Mouse (Mus musculus) megakaryocyte-erythroid progenitor cell, adult 5 weeks (primary cell): Measurements from ENCODE around the gene Stambp. TPM values are rescaled to one million over a fixed set of nuclear protein-coding genes. Genes with fewer than 3 reads are reported as not detected.

Source experiments
- polyA plus RNA-seq: library from polyadenylated mRNA; stranded (reverse); fragments of >175 nt; gene quantifications from 2 replicates; pipeline ENCODE4 v1.2.3, GENCODE M21; 2012

Gene Stambp
- polyA plus RNA-seq: 2.0 and 2.2 TPM in 2 replicates

DNA sequence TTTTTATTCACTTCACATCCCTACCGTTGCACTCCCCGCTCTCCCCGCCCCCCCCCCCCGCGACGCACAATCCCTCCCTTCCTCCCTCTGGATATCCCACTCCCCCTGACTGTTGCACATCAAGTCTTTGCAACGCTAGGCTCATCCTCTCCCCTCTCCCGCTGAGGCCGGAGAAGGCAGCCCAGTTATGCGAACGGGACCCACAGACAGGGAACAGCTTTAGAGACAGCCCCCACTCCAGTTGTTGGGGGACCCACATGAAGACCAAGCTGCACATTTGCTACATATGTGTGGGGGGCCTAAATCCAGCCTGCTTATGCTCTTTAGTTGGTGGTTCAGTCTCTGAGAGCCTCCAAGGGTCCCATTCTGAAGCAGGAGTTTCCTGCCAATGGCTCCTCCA is at the start of gene Stambp:
Gene Stambp (minus strand): TSS at position 59 of the 400 bp plus-strand sequence.

GRCm38 (mm10) chr6:83536028-83536794 is 36.3 kb downstream of the Stambp start, which contains the start of gene Actg2:
TSS of gene Actg2 (minus strand) at chr6:83536265.

DNA sequence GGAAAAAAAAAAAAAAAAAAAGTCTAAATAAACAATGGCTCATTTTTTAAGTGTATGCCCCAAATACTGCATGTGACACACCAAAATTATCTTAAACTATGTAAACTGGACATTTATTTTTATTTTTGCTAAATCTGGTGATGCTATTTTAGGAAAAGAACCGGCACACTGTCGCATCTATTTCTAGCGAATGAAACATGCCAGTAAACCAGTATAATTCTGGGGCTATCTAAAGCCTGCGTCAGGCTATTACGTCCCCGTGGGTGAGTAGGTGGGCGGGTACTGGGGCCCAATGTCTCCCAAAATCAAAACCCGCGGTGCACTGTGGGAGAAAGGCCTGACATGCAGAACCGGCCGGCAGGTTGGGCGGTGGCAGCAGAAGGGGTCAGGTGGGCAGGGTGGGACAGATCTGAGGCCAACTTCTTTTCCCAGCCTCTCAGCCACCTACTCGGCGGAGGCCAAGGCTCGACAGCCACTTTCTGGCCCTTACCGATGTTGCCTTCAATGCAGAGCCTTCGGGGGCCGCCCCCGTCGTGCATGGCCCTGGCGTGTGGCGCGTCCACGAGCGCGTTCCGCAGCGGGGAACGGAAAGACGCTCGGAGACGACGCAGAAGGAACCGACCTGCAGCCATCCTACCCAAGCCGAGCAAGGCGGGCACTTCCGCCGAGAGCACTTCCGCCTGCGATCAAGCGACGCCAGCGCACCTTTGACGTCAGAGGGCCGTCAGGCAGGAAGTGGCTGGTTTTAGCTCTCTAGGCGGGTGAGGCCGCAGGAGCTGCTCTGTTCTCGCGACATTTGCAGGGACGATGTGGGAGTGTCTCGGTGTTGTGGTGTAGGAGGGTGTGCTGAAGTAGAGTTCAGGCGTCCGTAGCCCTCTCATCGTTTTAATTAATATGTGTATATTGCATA is 66.0 kb downstream of the Stambp start, which contains the start of gene Dguok:
Gene Dguok (minus strand): TSS at position 712 of the 910 bp plus-strand sequence.

Other genes with a start within 250 kb of the Stambp start
- 12.6 and 17.0 TPM in 2 replicates for gene Mthfd2, start 246.8 kb downstream of the Stambp start, polyA plus RNA-seq
- gene Mob1a, start 246.7 kb downstream of the Stambp start, polyA plus RNA-seq: 80.4 and 99.8 TPM in 2 replicates
- 24.8 and 34.2 TPM in 2 replicates for gene Bola3, start 223.6 kb downstream of the Stambp start, polyA plus RNA-seq
- gene Tet3, start 113.6 kb downstream of the Stambp start, polyA plus RNA-seq: 39.0 and 49.7 TPM in 2 replicates
- 18.6 and 20.8 TPM in 2 replicates for gene Dguok, start 65.8 kb downstream of the Stambp start, polyA plus RNA-seq
- gene Actg2, start 36.5 kb downstream of the Stambp start, polyA plus RNA-seq: not detected in 2 replicates
- not detected in 2 replicates for gene Clec4f, start 83.5 kb upstream of the Stambp start, polyA plus RNA-seq
- gene Cd207, start 105.1 kb upstream of the Stambp start, polyA plus RNA-seq: not detected in 2 replicates
- not detected in 2 replicates for gene Vax2, start 138.5 kb upstream of the Stambp start, polyA plus RNA-seq
- gene Atp6v1b1, start 170.3 kb upstream of the Stambp start, polyA plus RNA-seq: not detected in 2 replicates
- not detected in 2 replicates for gene Ankrd53, start 189.9 kb upstream of the Stambp start, polyA plus RNA-seq
- gene Tex261, start 203.1 kb upstream of the Stambp start, polyA plus RNA-seq: 43.6 and 45.3 TPM in 2 replicates
- gene Nagk, start 222.3 kb upstream of the Stambp start, polyA plus RNA-seq: 7.6 and 8.4 TPM in 2 replicates